Mouse (Mus musculus) B cell, adult 62 days (primary cell): ENCODE measurements around the gene Hypm. TPM values are rescaled to one million over a fixed set of nuclear protein-coding genes. Genes with fewer than 3 reads are reported as not detected.

Experiments used
- total RNA-seq: library from RNA; stranded (reverse); gene quantifications from 4 replicates; pipeline ENCODE4 v1.2.4, GENCODE M21; 2023

Hypm gene
- not detected in 4 replicates for total RNA-seq

DNA sequence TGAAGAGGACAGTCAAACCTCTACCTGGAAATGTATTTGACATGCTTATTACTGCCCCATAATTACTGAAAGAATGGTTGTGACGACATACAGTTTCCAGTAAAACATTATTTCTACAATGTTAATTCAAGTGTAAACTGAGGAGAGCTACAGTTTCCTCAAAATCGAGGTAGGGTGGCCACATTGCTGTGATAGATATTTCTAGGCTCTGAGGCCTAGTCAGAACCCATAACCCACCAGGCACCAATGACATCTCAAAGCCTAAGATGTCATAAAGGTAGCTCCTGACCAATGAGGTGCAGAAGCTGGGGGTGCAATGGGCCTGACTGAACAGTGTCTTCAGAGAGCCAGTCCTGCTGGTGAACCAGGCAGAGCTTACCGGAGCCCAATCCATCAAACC is at the start of gene Hypm:
Hypm (plus strand) TSS at position 301 of the 400 bp plus-strand sequence.

DNA sequence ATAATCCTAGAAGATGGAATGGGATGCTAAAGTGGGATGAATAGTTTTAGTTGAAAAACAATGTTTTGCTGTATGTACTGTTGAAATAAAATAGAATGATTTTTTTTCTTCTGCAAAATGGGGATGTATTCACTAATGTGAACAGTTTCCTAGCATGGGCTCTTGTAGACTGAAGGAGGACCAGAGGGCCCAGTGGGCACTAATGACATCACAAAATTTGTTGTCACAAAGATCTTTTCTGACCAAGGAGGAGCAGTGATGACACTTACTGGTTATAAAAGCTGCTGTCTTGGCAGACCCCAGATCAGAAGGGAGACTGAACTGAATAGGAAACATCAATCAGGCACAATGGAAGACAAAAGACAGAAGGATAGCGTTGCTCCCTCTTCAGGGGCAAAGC is 2.7 kb downstream of the Hypm start, which contains the start of gene H2al3:
H2al3 (plus strand) TSS at position 301 of the 400 bp plus-strand sequence.

DNA sequence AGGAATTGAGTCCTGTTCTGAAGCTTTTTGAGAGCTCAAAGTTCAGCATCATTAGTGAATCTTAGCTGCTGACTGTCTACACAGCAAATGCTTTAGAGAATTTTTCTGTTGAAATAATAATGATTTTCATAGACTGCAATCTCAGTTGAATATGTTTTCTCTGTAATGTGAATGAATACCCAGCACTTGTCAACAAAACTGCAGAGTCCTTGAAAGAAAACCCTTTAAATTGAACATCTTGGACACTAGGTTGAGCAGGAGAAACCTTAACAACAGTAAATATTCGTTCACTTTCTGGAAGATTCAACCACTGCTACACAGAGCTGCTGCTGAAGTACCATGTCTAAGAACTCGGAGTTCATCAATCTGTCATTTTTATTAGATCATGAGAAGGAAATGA is 38.6 kb downstream of the Hypm start, which contains the start of gene Sytl5:
Sytl5 (plus strand) TSS at position 301 of the 400 bp plus-strand sequence.

Other genes starting within 250 kb of the Hypm start
- gene Dynlt3, start 183.9 kb upstream of the Hypm start, total RNA-seq = 35.2 to 43.6 TPM (median 39.4 TPM) in 4 replicates
- not detected in 4 replicates for gene H2al3, start 2.8 kb downstream of the Hypm start, total RNA-seq
- not detected in 4 replicates for gene Sytl5, start 38.7 kb downstream of the Hypm start, total RNA-seq